Mouse (Mus musculus): Measurements from ENCODE around the gene Serpina9.

GRCm38 (mm10) chr12:103984935-103985334 is 28.6 kb downstream of the Serpina9 start:
- no peak for TF ChIP-seq POLR2A (IDR thresholded peaks at IDR 0.05; ENCODE audit: control insufficient read depth, low read depth, low read length)
- TF ChIP-seq CTCF (IDR thresholded peaks at IDR 0.05; ENCODE audit: control insufficient read depth, insufficient read depth, insufficient replicate concordance, low read depth, low read length) = no peak

Data from testis, adult 2 months (tissue).